Mouse (Mus musculus) kidney, embryonic 16.5 days (tissue): ENCODE data around the gene Foxn1. TPM values are rescaled to one million over a fixed set of nuclear protein-coding genes. Genes with fewer than 3 reads are reported as not detected.
A peak's percentile ranks its signal among the peaks of the same experiment; 100 is the strongest.

ENCODE experiments used
- ATAC-seq: fragments of 200-750 bp; cut with Nextera tagmentation; 2 replicates; pipeline ENCODE4 v1.8.0; 2017; ENCODE audit warnings: moderate TSS enrichment; ENCODE audit not compliant: low FRiP score, low TSS enrichment
- H3K27ac ChIP-seq: fragments of 300-500 bp; sonication (generic); 2 replicates; pipeline ENCODE4 v1.5.1; 2014; ENCODE audit warnings: low read length
- H3K27me3 ChIP-seq: fragments of 300-500 bp; sonication (generic); 2 replicates; pipeline ENCODE4 v1.6.1; 2014; ENCODE audit warnings: low read length, control low read depth, mixed read lengths; ENCODE audit not compliant: insufficient read depth
- H3K36me3 ChIP-seq: fragments of 300-500 bp; sonication (generic); 2 replicates; pipeline ENCODE4 v1.6.1; 2014; ENCODE audit warnings: low read length, control low read depth, mixed read lengths; ENCODE audit not compliant: insufficient read depth
- H3K4me1 ChIP-seq: fragments of 300-500 bp; sonication (generic); 2 replicates; pipeline ENCODE4 v1.6.1; 2014; ENCODE audit warnings: low read length, control low read depth, mixed read lengths; ENCODE audit not compliant: insufficient read depth
- H3K4me2 ChIP-seq: fragments of 300-500 bp; sonication (generic); replicated peaks from 2 replicates; pipeline ENCODE4 v1.6.1; 2014; ENCODE audit warnings: low read depth, low read length
- H3K4me3 ChIP-seq: fragments of 300-500 bp; sonication (generic); 2 replicates; pipeline ENCODE4 v1.5.1; 2014; ENCODE audit warnings: mild to moderate bottlenecking, low read length
- H3K9ac ChIP-seq: fragments of 300-500 bp; sonication (generic); replicated peaks from 2 replicates; pipeline ENCODE4 v1.6.1; 2014; ENCODE audit warnings: low read length
- H3K9me3 ChIP-seq: fragments of 300-500 bp; sonication (generic); 2 replicates; pipeline ENCODE4 v1.6.1; 2016; ENCODE audit warnings: low read length, control low read depth
- WGBS: fragments of 180-500 bp; shearing (Covaris S2); extraction: QIAGEN DNeasy Blood & Tissue Kit; methylation state at CpG from one replicate; pipeline ENCODE4 v1.1.7; 2014; 5-methylcytosine and 5-hydroxymethylcytosine counted together
- polyA plus RNA-seq: library from polyadenylated mRNA; unstranded; fragments of >200 nt; fragmentation: Nextera tagmentation; extraction: Ambion mirVana; gene quantifications from 2 replicates; pipeline ENCODE4 v1.2.1, GENCODE M21; 2015

Foxn1 gene
- polyA plus RNA-seq, 1 experiment from 2014 or later: not detected

- peaks cover 12% of the 10 kb centered on the region for H3K4me1 ChIP-seq
- no peaks in the 10 kb centered on the region for H3K9me3 ChIP-seq
- no peaks in the 10 kb centered on the region for H3K36me3 ChIP-seq
- 0 out of 2 replicates have a peak, but pooled peaks cover 6% of the 10 kb centered on the region for H3K27me3 ChIP-seq
- H3K27ac ChIP-seq: peak within 1 kb of the TSS; percentile 63; the same call in 1 of the 2 replicates
- ATAC-seq: peak; percentile 83
- H3K4me2 ChIP-seq: peak within 1 kb of the TSS; percentile 36
- no peak within 1 kb of the TSS for H3K4me3 ChIP-seq
- peak within 1 kb of the TSS; percentile 5; the same call in 1 of the 2 replicates for H3K9ac ChIP-seq
- WGBS: 7% methylated on average over 13 of the region's 13 CpGs
These were observed 35.9 kb upstream of the Foxn1 start, which contains the start of gene Slc13a2 for GRCm38 (mm10) chr11:78422055-78422819. TSS of gene Slc13a2 (minus strand) at chr11:78422217.

DNA sequence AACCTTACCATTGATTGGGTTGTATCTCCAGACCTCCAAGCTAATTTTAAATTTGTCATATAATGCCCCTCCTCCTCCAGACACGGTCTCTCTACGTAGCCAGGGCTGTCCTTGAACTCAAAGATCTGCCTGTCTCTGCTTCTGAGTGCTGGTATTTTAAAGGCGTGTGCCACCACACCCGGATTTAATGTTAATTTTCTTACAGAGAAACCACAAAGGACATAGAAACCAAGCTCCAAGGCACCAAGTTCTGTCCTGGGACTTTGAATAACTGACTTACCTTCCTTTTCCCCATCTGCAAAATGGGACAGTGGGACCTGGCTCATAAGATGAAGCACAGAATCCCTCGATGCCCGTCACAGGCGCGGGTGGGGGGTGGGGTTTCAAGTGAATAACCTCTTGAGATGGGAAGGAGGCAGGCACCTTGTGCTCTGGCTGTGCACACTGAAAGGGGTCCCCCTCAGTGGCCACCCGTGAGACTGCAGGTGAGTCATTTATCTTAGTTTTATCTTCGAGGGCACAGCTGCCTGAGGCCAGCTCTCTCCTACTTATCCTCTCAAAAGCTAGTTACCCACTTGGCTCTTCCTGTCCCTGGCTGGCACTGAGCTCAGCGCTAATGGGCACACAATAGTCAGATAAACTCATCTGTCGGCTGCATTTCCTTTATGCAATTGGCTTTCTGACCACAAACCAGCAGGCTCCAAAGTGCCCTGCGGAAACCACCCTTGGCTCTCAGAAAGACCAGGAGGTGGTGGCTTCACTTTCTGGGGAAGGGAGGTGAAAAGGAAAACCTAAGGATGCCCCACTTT lies 35.0 kb upstream of the Foxn1 start:
- Histone ChIP-seq H3K4me3 (no peak overlapping the region), H3K9ac (peak overlapping the region; percentile 5; the same call in 1 of the 2 replicates), H3K4me2 (peak overlapping the region; percentile 36; the same call in 1 of the 2 replicates), H3K36me3 (no peaks in the 10 kb centered on the region), H3K27ac (0 out of 2 replicates have a peak overlapping the region, but pooled peaks have one; percentile 31), H3K9me3 (no peaks in the 10 kb centered on the region), H3K4me1 (peaks cover 12% of the 10 kb centered on the region), H3K27me3 (0 out of 2 replicates have a peak, but pooled peaks cover 6% of the 10 kb centered on the region)
- no peak for ATAC-seq
- WGBS: 64% methylated on average over 13 of the region's 13 CpGs

DNA sequence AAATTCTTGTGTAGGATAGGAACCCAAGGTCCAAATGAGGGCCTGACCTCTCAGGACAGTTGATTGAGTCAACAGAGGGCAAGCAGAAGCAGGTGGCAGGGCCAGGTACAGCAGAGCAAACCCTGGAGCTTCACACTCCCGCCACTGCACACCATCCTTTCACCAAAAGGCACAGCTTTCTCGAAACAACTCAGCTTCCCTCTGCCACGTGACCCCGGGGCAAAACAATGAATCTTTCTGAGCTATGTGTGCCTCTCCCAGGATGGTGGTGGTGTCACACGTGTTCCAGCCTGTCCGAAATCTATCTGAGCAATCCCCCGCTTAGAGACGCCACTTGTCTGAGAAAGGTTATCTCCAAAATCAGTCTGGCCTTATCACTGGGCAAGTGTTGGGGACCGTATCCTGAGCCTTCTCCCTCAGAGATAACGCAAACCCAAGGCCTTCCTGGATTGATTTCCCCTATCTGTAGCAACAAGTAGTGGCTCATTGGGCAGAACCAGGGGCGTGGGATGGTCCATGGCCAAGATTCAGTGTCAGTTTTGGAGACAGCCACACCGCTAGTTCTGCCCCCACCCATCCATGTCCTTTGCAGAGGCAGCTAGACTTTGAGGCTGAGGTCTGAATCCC lies 34.0 kb upstream of the Foxn1 start:
- Histone ChIP-seq H3K4me3 (no peak overlapping the region), H3K9me3 (no peaks in the 10 kb centered on the region), H3K27ac (no peak overlapping the region), H3K27me3 (0 out of 2 replicates have a peak, but pooled peaks cover 6% of the 10 kb centered on the region), H3K4me2 (no peak overlapping the region), H3K9ac (no peak overlapping the region), H3K4me1 (peaks cover 12% of the 10 kb centered on the region), H3K36me3 (no peaks in the 10 kb centered on the region)
- 42% methylated on average over 12 of the region's 12 CpGs for WGBS
- ATAC-seq: no peak

- no peak overlapping the region for H3K4me2 ChIP-seq
- no peaks in the 10 kb centered on the region for H3K36me3 ChIP-seq
- 55% methylated on average over 6 of the region's 6 CpGs for WGBS
- H3K9me3 ChIP-seq: no peaks in the 10 kb centered on the region
- H3K4me3 ChIP-seq: no peak overlapping the region
- H3K9ac ChIP-seq: no peak overlapping the region
- H3K27me3 ChIP-seq: 0 out of 2 replicates have a peak, but pooled peaks cover 6% of the 10 kb centered on the region
- ATAC-seq: peak; percentile 70
- no peak overlapping the region for H3K27ac ChIP-seq
- peaks cover 5% of the 10 kb centered on the region; the same call in 1 of the 2 replicates for H3K4me1 ChIP-seq
These were observed 30.5 kb upstream of the Foxn1 start for GRCm38 (mm10) chr11:78416854-78417253.

DNA sequence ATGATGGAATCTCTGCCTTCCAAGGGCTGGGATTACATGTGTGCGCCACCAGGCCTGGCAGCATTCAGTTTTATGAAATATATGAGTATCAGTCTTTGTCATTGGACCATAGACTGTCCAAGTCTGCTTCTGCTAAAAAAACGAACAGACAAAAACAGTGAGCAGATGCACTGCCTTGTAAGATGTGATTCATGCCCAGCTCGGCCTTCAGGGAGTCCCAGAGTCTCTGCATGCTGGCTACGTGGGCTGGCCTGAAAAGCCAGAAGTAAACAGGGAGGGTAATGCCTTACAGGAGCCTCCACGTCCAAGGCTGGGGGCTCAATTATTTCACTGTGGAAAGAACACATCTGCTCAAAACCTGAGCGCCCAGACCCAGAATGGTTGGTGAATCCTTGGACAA lies 26.5 kb upstream of the Foxn1 start:
- no peaks in the 10 kb centered on the region for H3K27me3 ChIP-seq
- H3K27ac ChIP-seq: no peak overlapping the region
- H3K4me1 ChIP-seq: no peaks in the 10 kb centered on the region; the same call in 1 of the 2 replicates
- no peaks in the 10 kb centered on the region for H3K9me3 ChIP-seq
- WGBS: 68% methylated on average over 6 of the region's 6 CpGs
- H3K4me2 ChIP-seq: no peak overlapping the region
- no peaks in the 10 kb centered on the region for H3K36me3 ChIP-seq
- no peak overlapping the region for H3K4me3 ChIP-seq
- no peak overlapping the region for H3K9ac ChIP-seq
- no peak for ATAC-seq

DNA sequence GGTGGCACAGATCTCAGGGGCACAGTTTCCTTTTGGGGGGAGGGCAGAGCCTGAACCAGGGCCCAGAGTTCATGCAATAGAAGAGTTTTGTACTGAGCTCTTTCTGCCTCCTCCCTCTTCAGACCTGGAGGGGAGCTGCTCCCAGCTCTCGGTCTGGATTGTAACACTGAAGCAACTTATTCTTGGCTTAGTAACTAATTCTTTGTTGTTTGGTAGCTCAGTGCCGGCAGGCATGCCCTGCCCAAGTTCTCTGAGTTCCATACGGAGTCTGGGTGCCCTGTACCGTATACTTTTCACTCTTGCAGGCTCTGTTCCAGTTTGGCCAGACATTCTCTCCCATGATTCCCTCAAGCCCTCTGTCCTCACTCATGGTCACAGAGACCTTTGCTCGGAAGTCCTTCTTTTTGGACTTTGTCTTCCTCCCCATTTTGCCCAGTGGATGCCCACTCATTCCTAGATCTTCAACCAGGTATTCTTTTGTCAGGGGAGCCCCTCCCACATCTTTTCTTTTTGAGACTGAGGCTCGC lies 26.0 kb upstream of the Foxn1 start:
- H3K4me2 ChIP-seq: no peak overlapping the region
- H3K4me3 ChIP-seq: no peak overlapping the region
- no peaks in the 10 kb centered on the region for H3K36me3 ChIP-seq
- no peaks in the 10 kb centered on the region for H3K27me3 ChIP-seq
- ATAC-seq: no peak
- H3K27ac ChIP-seq: no peak overlapping the region
- no peak overlapping the region for H3K9ac ChIP-seq
- WGBS: 87% methylated on average over 6 of the region's 6 CpGs
- H3K4me1 ChIP-seq: no peaks in the 10 kb centered on the region; the same call in 1 of the 2 replicates
- H3K9me3 ChIP-seq: no peaks in the 10 kb centered on the region

DNA sequence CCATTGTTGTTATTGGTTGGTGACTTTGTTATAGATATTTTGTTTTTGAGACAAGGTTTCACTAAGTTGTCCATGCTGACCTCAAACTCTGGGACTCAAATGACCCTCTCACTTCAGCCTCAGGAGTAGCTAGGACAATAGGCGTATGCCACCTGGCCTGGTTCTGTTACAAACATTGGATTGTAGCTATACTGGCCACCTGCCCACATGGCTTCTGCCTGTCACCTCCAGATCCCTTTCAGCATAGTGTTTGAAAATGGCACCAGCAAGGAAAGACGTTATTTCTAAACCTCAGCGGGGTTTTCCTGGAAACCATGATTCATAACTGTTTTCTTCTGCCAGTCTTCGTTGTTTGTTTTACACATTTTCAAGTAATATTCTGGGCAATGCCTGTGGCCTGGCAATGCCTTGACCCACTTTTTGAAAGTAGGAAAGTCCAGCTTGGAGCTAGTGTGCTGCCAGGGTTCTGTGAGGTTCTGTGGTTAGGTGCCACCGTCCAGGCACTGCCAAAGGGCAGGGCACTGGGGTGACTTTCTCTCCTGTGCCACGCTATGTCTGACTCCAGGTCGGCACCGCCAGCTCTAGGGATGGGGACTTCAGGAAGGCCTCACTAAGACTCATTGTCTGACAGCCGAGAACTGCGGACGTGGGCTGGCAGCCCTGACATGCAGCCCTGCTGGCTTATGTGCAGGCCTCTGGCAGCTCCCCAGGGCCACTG lies 25.4 kb upstream of the Foxn1 start:
- H3K36me3 ChIP-seq: no peaks in the 10 kb centered on the region
- no peak overlapping the region for H3K9ac ChIP-seq
- no peaks in the 10 kb centered on the region for H3K27me3 ChIP-seq
- no peak for ATAC-seq
- H3K9me3 ChIP-seq: no peaks in the 10 kb centered on the region
- 78% methylated on average over 11 of the region's 11 CpGs for WGBS
- H3K27ac ChIP-seq: no peak overlapping the region
- H3K4me2 ChIP-seq: no peak overlapping the region
- no peaks in the 10 kb centered on the region; the same call in 1 of the 2 replicates for H3K4me1 ChIP-seq
- no peak overlapping the region for H3K4me3 ChIP-seq

DNA sequence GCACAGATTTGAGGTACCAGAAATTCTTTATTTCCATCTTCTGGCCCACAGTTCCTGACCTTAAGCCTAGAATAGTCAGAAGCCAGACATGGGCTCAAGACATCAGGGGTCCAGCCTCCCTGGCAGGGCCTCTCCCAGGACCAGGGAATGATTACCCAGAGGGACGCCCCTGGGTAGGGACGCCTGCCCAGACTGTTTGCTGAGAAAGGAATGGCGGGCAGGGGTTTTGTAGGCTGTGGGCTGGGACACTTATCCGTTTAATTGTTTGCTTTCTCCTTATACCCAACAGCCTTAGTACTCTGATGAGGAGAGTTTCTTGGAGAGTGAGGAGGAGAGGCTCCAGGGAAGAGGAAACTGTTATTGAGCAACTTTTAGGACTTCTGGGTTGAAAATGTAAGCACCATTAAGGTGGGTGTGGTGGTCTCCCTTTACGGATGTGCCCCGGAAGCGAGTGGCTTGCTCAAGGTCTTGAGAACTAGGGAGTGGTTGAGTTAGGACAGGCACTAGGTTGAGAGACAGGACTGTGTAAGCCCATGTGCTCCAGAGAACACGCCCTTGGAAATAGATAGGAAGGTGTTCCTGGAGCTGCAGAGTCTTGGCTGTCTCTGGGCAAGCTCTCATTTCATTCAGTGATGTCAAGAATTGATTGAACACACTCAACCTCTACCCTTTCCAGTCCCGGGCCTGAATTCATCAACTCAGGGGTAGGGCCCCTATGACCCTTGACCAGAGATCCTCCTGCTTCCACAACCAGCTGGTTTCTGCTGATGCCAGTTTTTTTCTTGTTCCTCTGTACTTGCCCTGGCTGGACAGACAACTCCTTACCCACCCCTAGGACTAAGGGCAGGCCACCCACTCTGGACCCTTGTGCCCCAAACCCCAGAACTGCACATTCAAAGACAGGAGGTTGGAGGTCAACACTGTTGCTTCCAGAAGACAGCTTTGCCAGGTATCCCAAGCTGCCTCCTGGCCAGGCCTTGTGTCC lies 22.2 kb upstream of the Foxn1 start:
- no peaks in the 10 kb centered on the region for H3K36me3 ChIP-seq
- no peaks in the 10 kb centered on the region; the same call in 1 of the 2 replicates for H3K4me1 ChIP-seq
- no peak overlapping the region for H3K4me2 ChIP-seq
- no peaks in the 10 kb centered on the region for H3K9me3 ChIP-seq
- 67% methylated on average over 9 of the region's 9 CpGs for WGBS
- no peak overlapping the region for H3K4me3 ChIP-seq
- H3K9ac ChIP-seq: no peak overlapping the region
- no peak for ATAC-seq
- H3K27ac ChIP-seq: no peak overlapping the region
- no peaks in the 10 kb centered on the region for H3K27me3 ChIP-seq
